Mouse (Mus musculus): Measurements from ENCODE around the gene Larp1. TPM values are rescaled to one million over a fixed set of nuclear protein-coding genes. Genes with fewer than 3 reads are reported as not detected.

Larp1 gene
- polyA plus RNA-seq, 1 experiment from 2014 or later: 17.2 TPM

GRCm38 (mm10) chr11:58107664-58108337, 98.9 kb downstream of the Larp1 start:
- Histone ChIP-seq H3K4me1 (peaks cover 20% of the 10 kb centered on the region), H3K36me3 (replicated peaks) (peaks cover 46% of the 10 kb centered on the region), H3K4me3 (no peak overlapping the region), H3K27ac (replicated peaks) (no peak overlapping the region), H3K9me3 (no peaks in the 10 kb centered on the region), H3K27me3 (replicated peaks; ENCODE audit: low read depth, poor library complexity, severe bottlenecking) (no peaks in the 10 kb centered on the region)
- WGBS: 93% methylated on average over 4 of the region's 4 CpGs
- DNase-seq (ENCODE audit: low spot score): no peak

Other genes starting within 250 kb of the Larp1 start
- gene Sap30l, start 207.4 kb upstream of the Larp1 start, polyA plus RNA-seq (2016; fragmentation: Nextera tagmentation; extraction: Ambion mirVana): 12.3 and 13.2 TPM in 2 replicates
- gene Hand1, start 176.2 kb upstream of the Larp1 start, polyA plus RNA-seq (2016; fragmentation: Nextera tagmentation; extraction: Ambion mirVana): 21.3 and 50.0 TPM in 2 replicates
- gene Gm12248, start 84.1 kb downstream of the Larp1 start, polyA plus RNA-seq (2016; fragmentation: Nextera tagmentation; extraction: Ambion mirVana): not detected in 2 replicates
- 105 and 107 TPM in 2 replicates for gene Cnot8, start 95.1 kb downstream of the Larp1 start, polyA plus RNA-seq (2016; fragmentation: Nextera tagmentation; extraction: Ambion mirVana)
- gene Gemin5, start 159.5 kb downstream of the Larp1 start, polyA plus RNA-seq (2016; fragmentation: Nextera tagmentation; extraction: Ambion mirVana): 39.6 and 40.5 TPM in 2 replicates
- 143 and 146 TPM in 2 replicates for gene Mrpl22, start 162.6 kb downstream of the Larp1 start, polyA plus RNA-seq (2016; fragmentation: Nextera tagmentation; extraction: Ambion mirVana)
- gene Igtp, start 190.5 kb downstream of the Larp1 start, polyA plus RNA-seq (2016; fragmentation: Nextera tagmentation; extraction: Ambion mirVana): 2.1 and 2.8 TPM in 2 replicates
- gene Irgm2, start 190.6 kb downstream of the Larp1 start, polyA plus RNA-seq (2016; fragmentation: Nextera tagmentation; extraction: Ambion mirVana): 0.54 and 0.58 TPM in 2 replicates

Data from embryonic facial prominence, embryonic 10.5 days (tissue).